Mouse (Mus musculus) frontal cortex, postnatal 25 days (tissue): ENCODE data around the gene Gsg1l2.

Experiments
- DNase-seq, 2 experiments: peaks; one replicate each; pipeline ENCODE4 v3.0.0; 2022; ENCODE audit warnings: low spot score in 2 of 2

The Gsg1l2 gene

DNA sequence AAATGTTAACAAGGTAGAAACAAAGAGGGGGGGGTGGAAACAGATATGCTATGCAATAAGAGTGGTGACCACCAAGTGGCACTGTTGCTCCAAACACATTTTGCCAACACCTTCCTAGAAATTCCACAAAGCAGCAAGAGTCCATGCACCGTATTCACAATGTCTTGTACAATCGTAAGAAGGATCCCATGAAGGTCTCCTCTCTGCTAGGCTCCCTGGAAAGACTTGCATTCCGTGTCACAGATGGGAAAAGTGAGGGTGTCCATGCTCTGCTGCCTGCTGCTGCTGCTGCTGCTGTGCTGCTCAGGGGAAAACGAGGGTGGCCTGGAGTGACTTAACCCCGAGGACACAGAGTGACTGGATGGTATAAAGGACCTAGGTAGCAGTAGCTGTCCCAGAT, 45.2 kb downstream of the Gsg1l2 start:
- peak in 1 of 2 experiments; percentile 34 for DNase-seq

DNA sequence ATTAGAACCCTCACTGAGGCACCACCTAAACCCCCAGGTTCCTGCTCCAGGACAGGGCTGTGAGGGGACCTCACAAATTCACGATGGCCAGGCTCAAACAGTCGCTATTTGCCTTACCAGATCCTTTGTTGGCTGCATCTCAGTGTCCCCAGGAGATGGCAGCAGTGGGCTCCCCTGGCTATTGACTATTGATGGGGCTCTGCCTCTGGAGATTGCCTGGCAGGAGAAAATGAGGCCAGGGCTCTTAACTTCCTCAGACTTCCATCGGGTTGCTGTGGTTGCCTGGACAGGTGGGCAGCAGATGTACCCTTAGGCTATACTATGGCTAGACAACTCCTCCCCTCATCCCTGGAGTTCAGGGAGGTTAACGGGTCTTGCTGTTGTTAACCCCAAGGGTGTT, 45.8 kb downstream of the Gsg1l2 start:
- DNase-seq = peak; percentile 23 to 29

DNA sequence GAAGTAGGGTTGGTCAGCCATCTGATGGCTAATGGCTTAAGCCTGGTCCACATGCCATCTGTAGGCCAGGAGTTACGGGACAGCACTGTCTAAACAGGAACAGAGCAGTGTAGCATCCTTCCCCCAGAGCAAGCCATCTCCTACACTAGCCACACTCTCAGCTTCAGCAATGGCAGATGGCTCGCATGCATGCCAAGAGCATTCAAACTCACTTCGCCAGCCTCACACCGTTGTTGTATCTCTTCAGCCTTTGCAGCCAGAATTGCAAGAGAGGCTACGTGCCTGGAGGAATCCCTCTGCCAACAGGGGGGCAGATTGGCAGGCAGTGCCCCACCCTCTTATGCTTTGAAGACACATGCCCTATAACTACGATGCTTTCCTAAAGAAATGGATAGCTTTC, 47.2 kb downstream of the Gsg1l2 start:
- DNase-seq = no peak

DNA sequence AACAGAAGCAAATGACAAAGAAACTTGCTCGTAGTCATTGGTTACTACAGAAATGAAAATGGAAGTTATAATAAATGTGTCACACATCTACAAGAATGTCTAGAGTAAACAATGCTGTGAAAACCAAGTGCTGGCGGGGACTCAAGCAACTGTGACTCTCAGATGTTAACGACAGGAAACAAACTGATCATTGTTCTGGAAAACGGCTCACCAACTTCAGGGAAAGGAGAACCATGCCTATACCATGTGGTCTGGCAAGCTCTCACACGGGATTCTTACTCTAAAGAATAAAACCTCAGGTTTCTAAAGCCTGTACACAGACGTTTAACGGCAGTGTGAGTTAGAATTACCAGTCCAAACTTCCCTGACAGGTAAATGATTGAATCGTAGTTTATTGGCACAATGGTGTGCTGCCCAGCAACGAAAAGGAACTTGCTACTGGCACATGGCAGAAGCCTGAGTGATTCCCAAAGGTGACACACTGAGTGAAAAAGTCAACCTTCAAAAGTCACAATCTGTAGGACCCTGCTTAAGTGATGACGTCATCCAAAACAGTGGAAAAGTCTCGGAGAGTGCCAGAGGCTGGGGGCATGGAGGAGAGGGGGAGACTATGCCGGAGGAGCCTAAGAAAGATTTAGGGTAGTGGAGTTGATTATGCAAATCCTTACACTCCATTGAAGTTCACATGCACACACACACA, 54.1 kb downstream of the Gsg1l2 start:
- DNase-seq = no peak

DNA sequence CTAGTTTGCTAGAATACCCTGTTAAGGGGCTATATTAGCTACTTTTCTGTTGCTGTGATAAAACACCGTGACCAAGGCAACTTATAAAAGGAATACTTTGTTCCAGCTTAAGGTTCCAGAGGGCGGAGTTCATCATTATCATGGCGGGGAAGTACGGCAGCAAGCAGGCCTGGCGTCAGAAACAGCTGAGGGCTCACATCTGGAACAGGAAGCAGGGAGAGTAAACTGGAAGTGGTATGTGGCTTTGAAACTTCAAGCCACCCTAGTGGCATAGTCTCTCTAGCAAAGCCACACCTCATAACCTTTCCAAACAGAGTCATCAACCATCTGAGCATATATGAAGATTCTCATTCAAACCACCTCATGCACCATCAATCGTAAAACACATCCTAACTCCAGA, 55.1 kb downstream of the Gsg1l2 start:
- no peak for DNase-seq

DNA sequence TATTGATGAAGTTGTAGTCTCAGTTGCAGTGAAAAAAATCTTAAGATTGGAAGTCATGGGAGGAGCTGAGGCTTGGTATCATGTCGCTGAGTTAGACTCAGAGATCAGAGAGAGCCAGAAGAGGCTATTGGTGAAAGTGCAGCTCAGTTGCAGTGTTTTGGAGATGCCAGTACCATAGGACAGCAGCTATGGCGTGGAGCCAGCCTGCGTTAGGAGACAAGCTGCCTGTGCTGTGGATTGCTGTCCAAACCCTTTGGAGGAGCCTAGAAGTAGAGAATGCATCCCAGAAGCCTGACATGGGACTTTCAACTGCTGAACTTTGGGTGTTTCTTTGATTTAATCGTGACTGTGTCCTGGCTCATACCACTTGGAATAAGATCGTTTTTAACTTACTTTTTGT, 57.4 kb downstream of the Gsg1l2 start:
- no peak for DNase-seq

DNA sequence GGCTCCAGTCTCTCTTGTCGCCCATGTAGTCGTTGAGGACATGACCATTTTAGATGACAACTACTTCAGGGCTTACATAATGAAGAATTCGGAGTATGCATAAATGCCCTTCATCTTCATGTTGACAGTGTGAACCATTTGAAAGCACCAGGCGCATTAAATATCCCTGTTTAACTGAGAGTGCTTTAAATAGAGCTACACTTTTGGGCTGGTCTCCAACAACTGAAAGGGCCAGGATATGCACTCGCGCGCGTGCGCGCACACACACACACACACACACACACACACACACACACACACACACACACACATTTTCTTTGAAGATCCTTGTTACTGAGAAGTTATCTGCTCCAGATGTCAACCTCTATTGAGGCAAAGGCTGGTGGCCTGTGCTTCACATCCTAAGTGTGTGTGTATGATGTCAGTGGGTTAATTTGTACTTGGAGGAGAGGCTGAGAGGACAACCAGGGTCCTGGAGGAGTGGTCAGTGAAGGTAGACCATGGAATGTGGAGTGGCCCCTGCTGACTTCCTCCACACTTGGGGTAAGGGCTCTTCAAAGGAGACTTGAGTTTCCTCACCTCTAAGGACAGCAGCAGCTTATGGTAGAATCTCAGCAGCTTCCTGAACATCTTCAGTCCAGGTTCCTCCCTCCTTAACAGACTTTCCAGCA, 61.1 kb downstream of the Gsg1l2 start:
- no peak for DNase-seq
